Mouse (Mus musculus): ENCODE data around the gene Eef1akmt3. TPM values are rescaled to one million over a fixed set of nuclear protein-coding genes. Genes with fewer than 3 reads are reported as not detected.
A peak's percentile ranks its signal among the peaks of the same experiment; 100 is the strongest.

Gene Eef1akmt3
- polyA plus RNA-seq, 1 experiment from 2014 or later: 0.08 TPM

DNA sequence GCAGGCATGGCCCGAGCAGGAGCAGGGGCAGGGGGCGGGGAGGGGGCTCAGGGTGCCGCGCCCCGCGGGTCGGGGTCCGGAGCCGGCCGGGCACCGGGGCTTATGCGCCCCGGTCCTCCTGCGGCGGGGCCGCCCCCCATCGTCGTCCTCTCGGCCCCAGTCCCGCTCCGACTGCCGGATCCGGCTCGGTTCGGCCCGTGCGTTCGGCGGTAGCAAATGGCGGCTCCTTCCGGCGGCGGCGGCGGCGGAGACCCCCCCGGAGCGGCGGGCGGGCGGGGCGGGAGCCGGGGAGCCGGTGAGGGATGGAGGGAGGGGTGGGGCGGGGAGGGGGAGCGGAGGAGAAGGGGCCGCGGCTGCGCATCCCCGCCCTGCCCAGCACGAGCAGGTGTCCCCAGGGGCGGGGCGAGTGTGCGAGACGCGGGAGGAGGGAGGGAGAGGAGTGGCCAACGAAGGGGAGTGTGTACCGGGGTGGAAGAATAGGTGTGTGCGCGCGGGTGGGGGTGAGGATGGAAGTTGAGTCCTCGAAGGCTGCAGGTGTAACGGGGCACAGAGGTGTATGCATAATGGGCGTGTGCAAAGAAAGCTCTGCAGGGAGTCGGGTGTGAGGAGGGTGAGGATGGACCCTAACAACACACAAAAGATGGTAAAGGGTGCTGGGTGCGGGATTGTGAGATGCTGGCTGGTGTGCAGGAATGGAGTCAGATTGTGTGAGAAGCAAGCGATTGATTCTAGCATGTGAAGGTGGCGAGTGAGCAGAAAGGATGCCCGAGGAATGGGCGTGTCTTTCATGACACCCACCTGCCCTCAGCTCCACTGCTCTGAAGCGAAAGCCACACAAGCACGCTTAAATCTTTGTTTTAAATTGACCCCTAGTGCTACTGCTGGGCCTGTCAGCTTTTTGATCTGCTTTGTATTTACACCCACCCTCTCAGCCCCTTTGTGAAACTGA, 18.9 kb upstream of the Eef1akmt3 start, which contains the start of gene March9:
TSS of gene March9 (minus strand) at position 217 of the 949 bp plus-strand sequence.
- ATAC-seq (ENCODE audit: low FRiP score) (peak; percentile 2), DNase-seq (ENCODE audit: low spot score) (peak; percentile 79)
- H3K9me3 ChIP-seq (ENCODE audit: control insufficient read depth, low read length): no peaks in the 10 kb centered on the region
- H3K4me1 ChIP-seq (replicated peaks; ENCODE audit: control insufficient read depth, insufficient read depth, low read length): peaks cover 9% of the 10 kb centered on the region; the same call in 1 of the 2 replicates
- no peaks in the 10 kb centered on the region; the same call in 1 of the 2 replicates for H3K27me3 ChIP-seq (ENCODE audit: control insufficient read depth, insufficient read depth, low read length)
- peak within 1 kb of the TSS; percentile 95 for H3K27ac ChIP-seq (ENCODE audit: low read depth, low read length)
- peaks cover 12% of the 10 kb centered on the region for H3K36me3 ChIP-seq (ENCODE audit: control insufficient read depth, insufficient read depth, low read length)
- peak within 1 kb of the TSS; percentile 94 for H3K4me3 ChIP-seq (ENCODE audit: low read depth, low read length)
- WGBS: 1% methylated on average over 32 of the region's 72 CpGs
- H3K4me2 ChIP-seq (replicated peaks; ENCODE audit: low read depth, low read length): peak within 1 kb of the TSS; percentile 98
- peak within 1 kb of the TSS; percentile 96 for H3K9ac ChIP-seq (ENCODE audit: low read depth, low read length)

DNA sequence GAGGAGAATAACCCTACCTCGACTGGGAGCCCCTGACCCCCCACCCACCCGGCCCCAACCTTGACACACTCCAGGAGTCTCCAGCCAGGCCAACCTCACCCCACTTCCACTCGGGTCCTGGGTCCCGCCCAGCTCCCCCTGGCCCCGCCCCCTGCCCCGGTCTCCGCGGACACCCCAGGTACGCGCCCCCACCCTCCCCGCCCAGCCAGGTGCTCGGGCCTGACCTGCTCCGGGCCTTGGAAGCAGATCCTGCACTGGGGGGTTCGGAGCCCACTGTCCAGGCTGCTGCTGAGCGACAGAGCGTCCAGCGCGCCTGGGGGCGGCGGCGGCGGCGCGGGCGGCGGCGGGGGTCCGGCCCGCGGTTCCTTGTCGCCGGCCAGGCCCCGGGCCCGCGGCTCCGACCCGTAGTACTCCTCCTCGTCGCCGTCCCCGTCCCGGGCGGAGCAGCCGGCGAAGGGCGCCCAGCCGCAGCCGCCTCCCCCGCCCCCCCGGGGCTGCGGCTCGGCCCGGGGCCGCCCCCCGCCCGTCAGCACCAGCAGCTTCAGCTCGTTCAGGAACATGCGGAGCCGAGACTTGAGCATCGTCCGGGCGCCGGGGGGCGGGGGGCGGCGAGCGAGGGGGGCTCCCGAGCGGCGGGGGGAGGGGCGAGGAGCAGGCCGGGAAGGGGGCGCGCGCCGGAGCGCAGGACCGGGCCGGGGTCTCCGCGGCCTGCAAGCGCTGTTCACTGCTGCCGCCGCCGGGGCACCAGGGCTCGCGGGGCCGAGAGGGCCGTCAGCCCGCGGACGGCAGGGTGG, 18.1 kb upstream of the Eef1akmt3 start:
- ATAC-seq (ENCODE audit: low FRiP score) (no peak), DNase-seq (ENCODE audit: low spot score) (peak; percentile 63)
- Histone ChIP-seq H3K4me2 (replicated peaks; ENCODE audit: low read depth, low read length) (peak overlapping the region; percentile 98), H3K4me3 (ENCODE audit: low read depth, low read length) (peak overlapping the region; percentile 94), H3K9ac (ENCODE audit: low read depth, low read length) (peak overlapping the region; percentile 96), H3K9me3 (ENCODE audit: control insufficient read depth, low read length) (no peaks in the 10 kb centered on the region), H3K36me3 (ENCODE audit: control insufficient read depth, insufficient read depth, low read length) (peaks cover 7% of the 10 kb centered on the region), H3K4me1 (replicated peaks; ENCODE audit: control insufficient read depth, insufficient read depth, low read length) (peaks cover 5% of the 10 kb centered on the region; the same call in 1 of the 2 replicates), H3K27ac (ENCODE audit: low read depth, low read length) (peak overlapping the region; percentile 95), H3K27me3 (ENCODE audit: control insufficient read depth, insufficient read depth, low read length) (no peaks in the 10 kb centered on the region; the same call in 1 of the 2 replicates)
- WGBS: 2% methylated on average over 23 of the region's 92 CpGs

DNA sequence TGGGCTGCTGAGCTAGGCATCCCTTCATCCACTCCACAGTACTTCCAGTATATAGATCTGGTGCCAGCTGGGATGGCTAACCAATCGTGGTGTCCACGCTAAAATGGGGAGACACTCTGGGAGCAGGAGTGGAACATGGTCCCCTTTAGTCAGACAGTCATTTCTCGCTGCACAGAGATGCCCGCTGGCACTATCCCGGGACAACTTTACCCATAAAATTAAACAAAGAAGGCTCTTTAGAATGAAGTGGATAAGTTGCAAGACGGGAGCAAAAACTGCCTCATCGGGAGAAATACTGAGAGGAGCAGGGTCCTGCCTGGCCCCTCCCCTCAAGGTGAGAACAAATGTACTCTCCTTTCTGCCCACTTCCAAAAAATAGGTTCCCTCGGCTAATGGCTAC, 17.4 kb upstream of the Eef1akmt3 start:
- 6% methylated on average over 8 of the region's 8 CpGs for WGBS
- H3K4me2 ChIP-seq (replicated peaks; ENCODE audit: low read depth, low read length): peak overlapping the region; percentile 98
- DNase-seq (ENCODE audit: low spot score): no peak
- H3K27ac ChIP-seq (ENCODE audit: low read depth, low read length): no peak overlapping the region; the same call in 1 of the 2 replicates
- peaks cover 7% of the 10 kb centered on the region for H3K36me3 ChIP-seq (ENCODE audit: control insufficient read depth, insufficient read depth, low read length)
- peaks cover 5% of the 10 kb centered on the region; the same call in 1 of the 2 replicates for H3K4me1 ChIP-seq (replicated peaks; ENCODE audit: control insufficient read depth, insufficient read depth, low read length)
- no peaks in the 10 kb centered on the region; the same call in 1 of the 2 replicates for H3K27me3 ChIP-seq (ENCODE audit: control insufficient read depth, insufficient read depth, low read length)
- no peak for ATAC-seq (ENCODE audit: low FRiP score)
- H3K9me3 ChIP-seq (ENCODE audit: control insufficient read depth, low read length): no peaks in the 10 kb centered on the region
- H3K9ac ChIP-seq (ENCODE audit: low read depth, low read length): peak overlapping the region; percentile 96
- H3K4me3 ChIP-seq (ENCODE audit: low read depth, low read length): peak overlapping the region; percentile 94

DNA sequence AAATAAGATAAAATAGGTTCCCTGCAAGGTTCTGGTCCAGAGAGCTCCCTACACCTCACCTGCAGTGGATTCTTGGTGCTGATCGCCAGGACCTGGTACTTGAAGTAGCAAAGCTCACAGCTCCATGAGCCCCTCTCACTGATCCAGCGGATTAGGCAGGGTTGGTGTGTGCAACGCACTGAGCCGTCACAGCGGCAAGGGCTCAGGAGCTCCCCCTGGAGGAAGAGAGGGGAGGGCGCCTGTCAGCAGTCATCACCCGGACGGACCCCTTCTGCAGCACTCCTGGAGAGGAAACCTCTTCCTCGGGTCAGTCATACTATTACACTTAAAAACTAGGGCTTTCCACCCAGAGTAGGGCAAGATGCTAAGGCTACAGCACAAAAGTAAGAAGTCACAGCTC, 16.8 kb upstream of the Eef1akmt3 start:
- under 1% methylated on average over 9 of the region's 9 CpGs for WGBS

DNA sequence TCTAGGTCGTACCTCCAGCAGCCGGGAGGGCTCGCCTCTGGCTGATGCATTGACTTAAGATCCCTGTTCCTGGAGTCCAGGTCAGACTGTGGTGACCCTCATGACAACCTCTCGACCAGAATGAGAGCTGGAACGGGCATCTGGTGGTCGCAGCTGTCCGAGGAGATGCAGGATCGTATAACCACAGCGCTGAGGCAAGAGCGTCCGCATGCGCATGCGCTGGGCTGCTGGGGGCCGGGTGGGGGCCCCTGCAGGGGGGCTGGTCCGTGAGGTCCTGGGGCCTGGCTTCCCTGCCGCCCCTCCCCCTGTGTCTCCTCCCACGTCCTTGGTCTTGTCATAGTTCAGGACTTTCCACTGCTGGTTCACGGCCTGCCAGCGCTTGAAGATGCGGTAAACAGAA, 15.2 kb upstream of the Eef1akmt3 start:
- Histone ChIP-seq H3K9me3 (ENCODE audit: control insufficient read depth, low read length) (no peaks in the 10 kb centered on the region), H3K4me3 (ENCODE audit: low read depth, low read length) (no peak overlapping the region), H3K4me2 (replicated peaks; ENCODE audit: low read depth, low read length) (no peak overlapping the region), H3K4me1 (replicated peaks; ENCODE audit: control insufficient read depth, insufficient read depth, low read length) (peaks cover 5% of the 10 kb centered on the region; the same call in 1 of the 2 replicates), H3K27ac (ENCODE audit: low read depth, low read length) (no peak overlapping the region), H3K36me3 (ENCODE audit: control insufficient read depth, insufficient read depth, low read length) (peaks cover 7% of the 10 kb centered on the region), H3K27me3 (ENCODE audit: control insufficient read depth, insufficient read depth, low read length) (peaks cover under 1% of the 10 kb centered on the region; the same call in 1 of the 2 replicates), H3K9ac (ENCODE audit: low read depth, low read length) (no peak overlapping the region)
- DNase-seq (ENCODE audit: low spot score) (no peak), ATAC-seq (ENCODE audit: low FRiP score) (no peak)
- 88% methylated on average over 20 of the region's 20 CpGs for WGBS

More for the DNA sequence above, 16.8 kb upstream of the Eef1akmt3 start:
- DNase-seq (ENCODE audit: low spot score): peak; percentile 92
- peak; percentile 17; the same call in 1 of the 2 replicates for ATAC-seq (ENCODE audit: low FRiP score)
- Histone ChIP-seq H3K9ac (ENCODE audit: low read depth, low read length) (peak overlapping the region; percentile 96; the same call in 1 of the 2 replicates), H3K27me3 (ENCODE audit: control insufficient read depth, insufficient read depth, low read length) (no peaks in the 10 kb centered on the region; the same call in 1 of the 2 replicates), H3K4me1 (replicated peaks; ENCODE audit: control insufficient read depth, insufficient read depth, low read length) (peaks cover 5% of the 10 kb centered on the region; the same call in 1 of the 2 replicates), H3K36me3 (ENCODE audit: control insufficient read depth, insufficient read depth, low read length) (peaks cover 7% of the 10 kb centered on the region), H3K9me3 (ENCODE audit: control insufficient read depth, low read length) (no peaks in the 10 kb centered on the region), H3K4me3 (ENCODE audit: low read depth, low read length) (peak overlapping the region; percentile 94), H3K27ac (ENCODE audit: low read depth, low read length) (no peak overlapping the region), H3K4me2 (replicated peaks; ENCODE audit: low read depth, low read length) (peak overlapping the region; percentile 98)

DNA sequence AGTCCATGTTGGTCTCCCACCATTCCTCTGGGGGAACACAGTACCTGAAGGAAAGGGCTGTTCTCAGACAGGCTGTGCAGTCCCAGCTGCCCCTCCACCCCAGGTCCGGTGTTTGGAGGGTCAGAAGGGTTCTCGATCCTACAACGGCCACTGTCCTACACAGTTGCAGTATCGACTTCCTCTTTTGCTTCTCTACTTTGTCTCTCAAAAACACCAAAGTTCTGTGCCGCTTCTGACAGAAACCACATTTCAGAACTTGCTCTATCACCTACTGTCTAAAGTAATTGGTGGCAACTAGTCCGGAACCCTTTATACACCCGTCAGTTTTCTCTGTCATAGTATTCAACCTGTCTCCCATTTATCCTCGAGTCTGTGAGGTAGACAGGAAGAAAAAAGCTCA, 14.1 kb upstream of the Eef1akmt3 start:
- no peak for ATAC-seq (ENCODE audit: low FRiP score)
- H3K9ac ChIP-seq (ENCODE audit: low read depth, low read length): no peak overlapping the region
- 87% methylated on average over 8 of the region's 8 CpGs for WGBS

DNA sequence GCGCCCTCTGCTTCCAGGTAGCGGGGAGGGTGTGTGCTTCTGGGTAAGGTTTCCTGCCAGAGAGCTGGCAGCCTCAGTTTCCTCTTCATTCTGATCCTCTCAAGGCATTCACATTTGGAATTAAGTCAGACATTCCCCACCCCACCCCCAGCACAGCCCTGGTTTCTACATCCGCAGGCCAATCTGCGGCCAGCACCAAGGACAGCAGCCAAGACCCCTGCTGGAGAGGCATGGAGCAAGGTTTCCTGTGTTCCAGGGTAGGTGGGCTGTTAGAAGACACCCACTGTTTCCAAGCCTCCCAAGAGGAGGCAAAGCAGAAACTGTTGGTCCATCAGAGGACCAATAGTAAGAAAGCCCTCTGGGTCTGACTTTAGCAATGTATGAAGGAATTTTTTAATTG, 13.3 kb upstream of the Eef1akmt3 start:
- no peak overlapping the region for H3K27ac ChIP-seq (ENCODE audit: low read depth, low read length)
- H3K9me3 ChIP-seq (ENCODE audit: control insufficient read depth, low read length): no peaks in the 10 kb centered on the region
- 77% methylated on average over 4 of the region's 4 CpGs for WGBS
- no peak overlapping the region for H3K9ac ChIP-seq (ENCODE audit: low read depth, low read length)
- H3K27me3 ChIP-seq (ENCODE audit: control insufficient read depth, insufficient read depth, low read length): peaks cover 18% of the 10 kb centered on the region
- ATAC-seq (ENCODE audit: low FRiP score) (no peak), DNase-seq (ENCODE audit: low spot score) (peak; percentile 32)
- H3K4me1 ChIP-seq (replicated peaks; ENCODE audit: control insufficient read depth, insufficient read depth, low read length): peaks cover 5% of the 10 kb centered on the region; the same call in 1 of the 2 replicates
- no peak overlapping the region for H3K4me3 ChIP-seq (ENCODE audit: low read depth, low read length)
- H3K36me3 ChIP-seq (ENCODE audit: control insufficient read depth, insufficient read depth, low read length): peaks cover 7% of the 10 kb centered on the region
- H3K4me2 ChIP-seq (replicated peaks; ENCODE audit: low read depth, low read length): no peak overlapping the region

More for the DNA sequence above, 14.1 kb upstream of the Eef1akmt3 start:
- Histone ChIP-seq H3K4me1 (replicated peaks; ENCODE audit: control insufficient read depth, insufficient read depth, low read length) (peaks cover 5% of the 10 kb centered on the region; the same call in 1 of the 2 replicates), H3K27me3 (ENCODE audit: control insufficient read depth, insufficient read depth, low read length) (peaks cover 11% of the 10 kb centered on the region), H3K36me3 (ENCODE audit: control insufficient read depth, insufficient read depth, low read length) (peaks cover 7% of the 10 kb centered on the region), H3K27ac (ENCODE audit: low read depth, low read length) (no peak overlapping the region), H3K4me2 (replicated peaks; ENCODE audit: low read depth, low read length) (no peak overlapping the region), H3K9me3 (ENCODE audit: control insufficient read depth, low read length) (no peaks in the 10 kb centered on the region), H3K4me3 (ENCODE audit: low read depth, low read length) (no peak overlapping the region)
- DNase-seq (ENCODE audit: low spot score): no peak

DNA sequence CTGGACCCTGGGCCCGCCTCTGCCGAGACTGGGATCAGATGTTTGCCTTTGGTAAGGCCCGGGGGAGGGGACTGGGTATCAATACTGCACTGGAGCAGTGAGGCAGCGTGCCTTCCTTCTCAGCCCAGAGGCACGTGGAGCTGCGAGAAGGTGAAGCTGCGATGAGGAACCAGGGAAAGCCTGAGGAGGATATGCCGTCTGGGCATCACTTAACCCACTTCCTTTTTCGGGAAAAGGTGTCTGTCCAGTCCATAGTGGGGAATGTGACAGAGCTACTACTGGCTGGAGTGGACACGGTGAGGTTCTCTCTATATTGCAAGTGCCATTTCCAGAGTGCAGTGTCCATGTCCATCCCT, 8.8 kb upstream of the Eef1akmt3 start:
- no peak overlapping the region for H3K4me3 ChIP-seq (ENCODE audit: low read depth, low read length)
- no peak overlapping the region for H3K4me2 ChIP-seq (replicated peaks; ENCODE audit: low read depth, low read length)
- H3K27ac ChIP-seq (ENCODE audit: low read depth, low read length): no peak overlapping the region
- DNase-seq (ENCODE audit: low spot score) (no peak), ATAC-seq (ENCODE audit: low FRiP score) (no peak)
- no peak overlapping the region for H3K9ac ChIP-seq (ENCODE audit: low read depth, low read length)
- H3K36me3 ChIP-seq (ENCODE audit: control insufficient read depth, insufficient read depth, low read length): no peaks in the 10 kb centered on the region
- H3K27me3 ChIP-seq (ENCODE audit: control insufficient read depth, insufficient read depth, low read length): peaks cover 41% of the 10 kb centered on the region
- no peaks in the 10 kb centered on the region for H3K9me3 ChIP-seq (ENCODE audit: control insufficient read depth, low read length)
- no peaks in the 10 kb centered on the region for H3K4me1 ChIP-seq (replicated peaks; ENCODE audit: control insufficient read depth, insufficient read depth, low read length)
- WGBS: 20% methylated on average over 10 of the region's 10 CpGs

Data from hindbrain, embryonic 11.5 days (tissue).